Mouse (Mus musculus): Measurements from ENCODE around the gene Rexo5. TPM values are rescaled to one million over a fixed set of nuclear protein-coding genes. Genes with fewer than 3 reads are reported as not detected.

The Rexo5 gene
- polyA plus RNA-seq, 1 experiment from 2014 or later, result 30.7 TPM

- H3K4me1 ChIP-seq, result peaks cover 8% of the 10 kb centered on the region; the same call in 1 of the 2 replicates
- peaks cover 46% of the 10 kb centered on the region for H3K36me3 ChIP-seq (replicated peaks)
- ATAC-seq (ENCODE audit: low FRiP score), result no peak
- H3K9me3 ChIP-seq, result no peaks in the 10 kb centered on the region
- H3K4me3 ChIP-seq (replicated peaks), result no peak overlapping the region
- 93% methylated on average over 3 of the region's 3 CpGs for WGBS
- H3K9ac ChIP-seq, result no peak overlapping the region
- no peaks in the 10 kb centered on the region for H3K27me3 ChIP-seq
- no peak overlapping the region for H3K4me2 ChIP-seq
- H3K27ac ChIP-seq, result no peak overlapping the region
These were observed 4.8 kb upstream of the Rexo5 start for GRCm38 (mm10) chr7:119789024-119789423.

GRCm38 (mm10) chr7:119794251-119794638 is 439 bp downstream of the Rexo5 start:
- Histone ChIP-seq H3K27ac (peak overlapping the region; percentile 60), H3K9ac (peak overlapping the region; percentile 70), H3K4me1 (peaks cover 14% of the 10 kb centered on the region), H3K9me3 (no peaks in the 10 kb centered on the region), H3K27me3 (no peaks in the 10 kb centered on the region), H3K36me3 (replicated peaks) (peaks cover 6% of the 10 kb centered on the region; the same call in 1 of the 2 replicates), H3K4me2 (peak overlapping the region; percentile 81), H3K4me3 (replicated peaks) (peak overlapping the region; percentile 68)
- no peak; the same call in 1 of the 2 replicates for ATAC-seq (ENCODE audit: low FRiP score)
- under 1% methylated on average over 21 of the region's 21 CpGs for WGBS

- no peaks in the 10 kb centered on the region for H3K36me3 ChIP-seq (replicated peaks)
- no peak overlapping the region for H3K27ac ChIP-seq
- no peaks in the 10 kb centered on the region for H3K9me3 ChIP-seq
- H3K4me3 ChIP-seq (replicated peaks), result peak overlapping the region; percentile 25
- H3K27me3 ChIP-seq, result no peaks in the 10 kb centered on the region
- no peak for ATAC-seq (ENCODE audit: low FRiP score)
- peak overlapping the region; percentile 42 for H3K9ac ChIP-seq
- H3K4me2 ChIP-seq, result peak overlapping the region; percentile 48
- H3K4me1 ChIP-seq, result peaks cover 14% of the 10 kb centered on the region
These were observed 1.5 kb downstream of the Rexo5 start for GRCm38 (mm10) chr7:119795311-119795710.

- Histone ChIP-seq H3K9me3 (no peaks in the 10 kb centered on the region), H3K27me3 (no peaks in the 10 kb centered on the region), H3K27ac (no peak overlapping the region), H3K4me1 (no peaks in the 10 kb centered on the region), H3K4me3 (replicated peaks) (no peak overlapping the region), H3K9ac (no peak overlapping the region), H3K4me2 (no peak overlapping the region), H3K36me3 (replicated peaks) (0 out of 2 replicates have a peak, but pooled peaks cover 6% of the 10 kb centered on the region)
- ATAC-seq (ENCODE audit: low FRiP score), result no peak
- 92% methylated on average over 3 of the region's 3 CpGs for WGBS
These were observed 6.7 kb downstream of the Rexo5 start for GRCm38 (mm10) chr7:119800488-119800887.

GRCm38 (mm10) chr7:119800991-119801390 is 7.2 kb downstream of the Rexo5 start:
- Histone ChIP-seq H3K27me3 (no peaks in the 10 kb centered on the region), H3K4me2 (no peak overlapping the region), H3K27ac (no peak overlapping the region), H3K36me3 (replicated peaks) (0 out of 2 replicates have a peak, but pooled peaks cover 6% of the 10 kb centered on the region), H3K4me1 (no peaks in the 10 kb centered on the region), H3K9ac (no peak overlapping the region), H3K4me3 (replicated peaks) (no peak overlapping the region), H3K9me3 (no peaks in the 10 kb centered on the region)
- no peak for ATAC-seq (ENCODE audit: low FRiP score)
- 86% methylated on average over 3 of the region's 3 CpGs for WGBS

GRCm38 (mm10) chr7:119807396-119807795 is 13.6 kb downstream of the Rexo5 start:
- no peak overlapping the region for H3K4me3 ChIP-seq (replicated peaks)
- H3K27ac ChIP-seq, result no peak overlapping the region
- no peak overlapping the region for H3K4me2 ChIP-seq
- no peaks in the 10 kb centered on the region for H3K27me3 ChIP-seq
- ATAC-seq (ENCODE audit: low FRiP score), result no peak
- 92% methylated on average over 5 of the region's 5 CpGs for WGBS
- H3K9me3 ChIP-seq, result no peaks in the 10 kb centered on the region
- no peaks in the 10 kb centered on the region for H3K4me1 ChIP-seq
- no peak overlapping the region for H3K9ac ChIP-seq
- peaks cover 16% of the 10 kb centered on the region for H3K36me3 ChIP-seq (replicated peaks)

GRCm38 (mm10) chr7:119808723-119809122 is 14.9 kb downstream of the Rexo5 start:
- H3K4me3 ChIP-seq (replicated peaks), result no peak overlapping the region
- H3K9ac ChIP-seq, result no peak overlapping the region
- H3K27me3 ChIP-seq, result no peaks in the 10 kb centered on the region
- peaks cover 16% of the 10 kb centered on the region for H3K36me3 ChIP-seq (replicated peaks)
- ATAC-seq (ENCODE audit: low FRiP score), result no peak
- H3K4me1 ChIP-seq, result no peaks in the 10 kb centered on the region
- H3K4me2 ChIP-seq, result no peak overlapping the region
- H3K9me3 ChIP-seq, result no peaks in the 10 kb centered on the region
- WGBS, result 92% methylated on average over 3 of the region's 3 CpGs
- H3K27ac ChIP-seq, result no peak overlapping the region

GRCm38 (mm10) chr7:119835371-119835770 is 41.6 kb downstream of the Rexo5 start:
- H3K4me3 ChIP-seq (replicated peaks), result no peak overlapping the region
- no peak overlapping the region for H3K9ac ChIP-seq
- no peaks in the 10 kb centered on the region for H3K4me1 ChIP-seq
- no peaks in the 10 kb centered on the region for H3K9me3 ChIP-seq
- WGBS, result 100% methylated on average over 1 of the region's 1 CpGs
- no peak for ATAC-seq (ENCODE audit: low FRiP score)
- H3K36me3 ChIP-seq (replicated peaks), result peaks cover 5% of the 10 kb centered on the region; the same call in 1 of the 2 replicates
- H3K27ac ChIP-seq, result no peak overlapping the region
- no peak overlapping the region for H3K4me2 ChIP-seq
- no peaks in the 10 kb centered on the region for H3K27me3 ChIP-seq

- ATAC-seq (ENCODE audit: low FRiP score), result no peak
- 93% methylated on average over 4 of the region's 4 CpGs for WGBS
- H3K4me3 ChIP-seq (replicated peaks), result no peak overlapping the region
These were observed 42.4 kb downstream of the Rexo5 start for GRCm38 (mm10) chr7:119835996-119836777.

GRCm38 (mm10) chr7:119841820-119842449 is 48.1 kb downstream of the Rexo5 start:
- ATAC-seq (ENCODE audit: low FRiP score), result no peak
- H3K4me1 ChIP-seq, result no peaks in the 10 kb centered on the region
- H3K36me3 ChIP-seq (replicated peaks), result no peaks in the 10 kb centered on the region; the same call in 1 of the 2 replicates
- H3K27ac ChIP-seq, result no peak overlapping the region
- H3K4me3 ChIP-seq (replicated peaks), result no peak overlapping the region
- 95% methylated on average over 4 of the region's 4 CpGs for WGBS
- no peaks in the 10 kb centered on the region for H3K27me3 ChIP-seq
- H3K9me3 ChIP-seq, result no peaks in the 10 kb centered on the region
- no peak overlapping the region for H3K9ac ChIP-seq
- no peak overlapping the region for H3K4me2 ChIP-seq

More at GRCm38 (mm10) chr7:119835996-119836777, 42.4 kb downstream of the Rexo5 start:
- Histone ChIP-seq H3K9ac (no peak overlapping the region), H3K27ac (no peak overlapping the region), H3K36me3 (replicated peaks) (peaks cover 5% of the 10 kb centered on the region; the same call in 1 of the 2 replicates), H3K27me3 (no peaks in the 10 kb centered on the region), H3K4me1 (no peaks in the 10 kb centered on the region), H3K4me2 (no peak overlapping the region), H3K9me3 (no peaks in the 10 kb centered on the region)

- H3K4me1 ChIP-seq, result no peaks in the 10 kb centered on the region
- no peaks in the 10 kb centered on the region for H3K27me3 ChIP-seq
- no peak overlapping the region for H3K4me2 ChIP-seq
- H3K36me3 ChIP-seq (replicated peaks), result no peaks in the 10 kb centered on the region; the same call in 1 of the 2 replicates
- H3K9ac ChIP-seq, result no peak overlapping the region
- WGBS, result 97% methylated on average over 2 of the region's 2 CpGs
- no peak overlapping the region for H3K27ac ChIP-seq
- no peaks in the 10 kb centered on the region for H3K9me3 ChIP-seq
- no peak for ATAC-seq (ENCODE audit: low FRiP score)
- no peak overlapping the region for H3K4me3 ChIP-seq (replicated peaks)
These were observed 51.7 kb downstream of the Rexo5 start for GRCm38 (mm10) chr7:119845541-119845940.

GRCm38 (mm10) chr7:119847396-119847795 is 53.6 kb downstream of the Rexo5 start:
- no peak for ATAC-seq (ENCODE audit: low FRiP score)
- H3K36me3 ChIP-seq (replicated peaks), result no peaks in the 10 kb centered on the region; the same call in 1 of the 2 replicates
- 94% methylated on average over 2 of the region's 2 CpGs for WGBS
- H3K4me1 ChIP-seq, result no peaks in the 10 kb centered on the region
- no peak overlapping the region for H3K4me2 ChIP-seq
- no peaks in the 10 kb centered on the region for H3K27me3 ChIP-seq
- H3K9me3 ChIP-seq, result no peaks in the 10 kb centered on the region
- no peak overlapping the region for H3K4me3 ChIP-seq (replicated peaks)
- no peak overlapping the region for H3K27ac ChIP-seq
- no peak overlapping the region for H3K9ac ChIP-seq

Measured in forebrain, embryonic 12.5 days (tissue).